Mouse (Mus musculus): ENCODE results near the gene Itih2.

DNA sequence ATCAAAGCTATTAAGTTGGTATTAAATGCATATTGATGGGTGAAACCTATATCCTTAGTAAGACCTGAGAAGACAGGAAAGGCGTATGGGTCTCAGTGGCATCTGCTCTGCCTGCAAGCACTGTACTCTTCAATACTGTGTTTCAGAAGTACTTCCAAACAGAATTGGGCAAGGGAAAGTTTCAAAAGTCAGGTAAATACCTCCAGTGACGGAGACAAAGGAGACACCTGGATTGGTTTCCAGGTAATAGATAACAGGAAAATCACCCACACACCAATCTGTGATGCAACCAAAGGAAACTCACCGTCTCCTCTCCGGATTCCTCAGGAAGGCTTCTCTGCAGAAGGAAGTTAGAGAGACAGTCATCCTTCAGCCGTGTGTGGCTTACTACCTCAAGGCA is 3.7 kb downstream of the Itih2 start:
- no peak for TF ChIP-seq CTCF (IDR thresholded peaks at IDR 0.05; ENCODE audit: borderline replicate concordance, control insufficient read depth, extremely low read depth, insufficient read depth, low read length, poor library complexity)
- TF ChIP-seq POLR2A (IDR thresholded peaks at IDR 0.05; ENCODE audit: control insufficient read depth, extremely low read depth, insufficient read depth, low read length, poor library complexity): no peak
